Mouse (Mus musculus): ENCODE measurements around the gene Pop4.
"Not testable (repeated sequence)": the region's sequence is repeated elsewhere in the genome, so short reads cannot be mapped to it uniquely, and the experiment has no call there.

The Pop4 gene

GRCm38 (mm10) chr7:38270703-38271510 lies at the start of gene Pop4:
Gene Pop4, minus strand, starts transcription at chr7:38271423.
- peak; percentile 91 to 95 for DNase-seq

- no peak for DNase-seq
Observed at GRCm38 (mm10) chr7:38320641-38321040, 49.4 kb upstream of the Pop4 start.

- DNase-seq = not testable (repeated sequence)
Observed at GRCm38 (mm10) chr7:38282192-38282591, 11.0 kb upstream of the Pop4 start.

- no peak for DNase-seq
Observed at GRCm38 (mm10) chr7:38272551-38272950, 1.3 kb upstream of the Pop4 start.

GRCm38 (mm10) chr7:38271859-38272258 lies 636 bp upstream of the Pop4 start:
- no peak for DNase-seq

- DNase-seq = no peak
Observed at GRCm38 (mm10) chr7:38271511-38271811, 238 bp upstream of the Pop4 start.

GRCm38 (mm10) chr7:38267006-38267680 lies 4.1 kb downstream of the Pop4 start:
- peak; percentile 62 to 79 for DNase-seq

- peak; percentile 13 to 33 for DNase-seq
Observed at GRCm38 (mm10) chr7:38262406-38262805, 8.8 kb downstream of the Pop4 start.

- DNase-seq = no peak
Observed at GRCm38 (mm10) chr7:38259631-38260030, 11.6 kb downstream of the Pop4 start.

- no peak for DNase-seq
Observed at GRCm38 (mm10) chr7:38253441-38253840, 17.8 kb downstream of the Pop4 start.

GRCm38 (mm10) chr7:38251494-38252216 lies 19.6 kb downstream of the Pop4 start:
- peak in 1 of 2 experiments; percentile 21 for DNase-seq

GRCm38 (mm10) chr7:38242417-38242816 lies 28.8 kb downstream of the Pop4 start:
- DNase-seq = no peak

GRCm38 (mm10) chr7:38237140-38237539 lies 34.1 kb downstream of the Pop4 start:
- DNase-seq = no peak

GRCm38 (mm10) chr7:38236400-38237105 lies 34.7 kb downstream of the Pop4 start:
- peak; percentile 34 to 65 for DNase-seq

GRCm38 (mm10) chr7:38230285-38230684 lies 40.9 kb downstream of the Pop4 start:
- DNase-seq = peak; percentile 40 to 57

- no peak for DNase-seq
Observed at GRCm38 (mm10) chr7:38228329-38228728, 42.9 kb downstream of the Pop4 start.

- DNase-seq = peak; percentile 98
Observed at GRCm38 (mm10) chr7:38227900-38228298, 43.3 kb downstream of the Pop4 start, which contains the start of gene Plekhf1. Gene Plekhf1, minus strand, starts transcription at chr7:38228016.

- peak; percentile 86 for DNase-seq
Observed at GRCm38 (mm10) chr7:38227181-38227899, 43.9 kb downstream of the Pop4 start.

GRCm38 (mm10) chr7:38226226-38226625 lies 45.0 kb downstream of the Pop4 start:
- no peak for DNase-seq

- DNase-seq = peak; percentile 62 to 81
Observed at GRCm38 (mm10) chr7:38224577-38225369, 46.5 kb downstream of the Pop4 start.

- peak; percentile 53 to 63 for DNase-seq
Observed at GRCm38 (mm10) chr7:38220866-38221265, 50.4 kb downstream of the Pop4 start.
